Mouse (Mus musculus): Measurements from ENCODE around the gene Prr5.

Gene Prr5

DNA sequence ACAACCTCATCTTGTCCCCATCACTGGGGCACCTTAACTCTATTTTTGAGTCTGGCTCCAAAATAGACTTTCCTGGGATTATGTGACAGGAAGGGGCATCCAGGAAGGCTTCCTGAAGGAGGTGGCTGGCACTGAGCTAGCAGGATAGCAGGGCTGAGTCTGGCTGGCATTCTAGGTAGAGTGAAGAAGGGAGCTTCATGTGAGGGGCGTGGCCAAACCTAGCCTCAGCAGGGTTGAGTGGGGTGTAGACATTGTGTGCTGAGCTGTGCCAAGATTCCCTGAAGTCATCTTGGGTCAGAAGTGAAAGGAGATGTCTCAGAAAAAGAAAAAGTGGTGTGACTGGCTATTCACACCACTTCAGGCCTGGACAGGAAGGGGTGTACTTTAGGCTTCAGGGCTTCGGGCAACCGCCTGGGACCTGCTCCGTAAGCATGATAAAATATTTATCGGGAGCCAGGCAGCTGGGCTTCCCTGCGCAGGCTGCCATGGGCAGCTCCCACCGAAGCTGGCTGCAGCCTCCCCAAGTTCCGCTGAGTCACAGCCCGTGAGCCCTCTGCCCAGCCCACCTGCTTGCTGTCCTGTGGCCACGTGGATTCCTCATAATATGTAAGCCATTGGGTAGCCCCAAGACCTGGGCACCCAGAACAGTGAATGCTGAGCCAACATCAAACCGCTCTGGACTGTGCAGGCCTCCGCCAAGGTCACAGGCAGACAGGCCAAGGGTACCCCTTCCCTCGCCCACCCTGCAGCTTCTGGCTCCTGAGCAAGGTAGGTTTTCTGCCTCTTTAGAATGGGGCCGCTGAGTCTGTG is at the start of gene Prr5:
Prr5 (plus strand) TSS at position 683 of the 810 bp plus-strand sequence.
- DNase-seq (ENCODE audit: low spot score in 2 of 2), result no peak

GRCm38 (mm10) chr15:84620028-84620427 is 49.4 kb upstream of the Prr5 start:
- DNase-seq (ENCODE audit: low spot score in 2 of 2), result no peak

DNA sequence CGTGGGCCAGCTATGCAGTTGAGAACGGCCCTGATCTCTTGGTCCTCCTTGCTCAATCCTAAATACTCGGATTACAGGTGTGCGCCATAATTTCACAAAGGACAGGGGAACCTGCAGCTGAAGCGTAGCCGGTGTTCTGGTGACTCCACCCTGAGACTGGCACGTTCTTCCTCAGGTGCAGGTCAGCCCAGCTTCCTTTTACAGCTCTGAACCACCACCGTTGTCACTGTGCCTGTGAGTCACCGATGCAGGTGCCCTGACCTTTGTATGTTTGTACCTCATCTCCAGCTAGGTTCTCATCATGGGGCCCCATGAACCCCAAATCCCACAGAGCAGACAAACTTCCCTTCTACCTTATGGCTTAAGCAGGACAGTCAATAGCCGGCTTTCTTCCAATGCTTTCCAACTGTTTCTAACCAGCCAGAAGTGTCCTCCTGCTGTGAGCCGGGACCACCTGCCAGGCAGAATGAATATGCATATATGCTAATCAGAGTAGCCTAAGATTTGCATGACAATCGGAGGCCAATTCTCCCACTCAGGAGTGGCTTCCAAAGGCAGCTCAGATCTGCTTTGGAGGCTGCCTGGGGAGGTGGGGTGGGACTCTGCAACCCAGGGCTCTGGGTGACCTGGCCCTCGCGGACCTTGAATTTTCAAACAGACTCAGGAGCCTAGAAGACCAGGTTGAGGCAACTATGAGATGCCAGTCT is 47.5 kb upstream of the Prr5 start:
- peak; percentile 27 to 34 for DNase-seq (ENCODE audit: low spot score in 2 of 2)

GRCm38 (mm10) chr15:84624870-84625269 is 44.5 kb upstream of the Prr5 start:
- no peak for DNase-seq (ENCODE audit: low spot score in 2 of 2)

DNA sequence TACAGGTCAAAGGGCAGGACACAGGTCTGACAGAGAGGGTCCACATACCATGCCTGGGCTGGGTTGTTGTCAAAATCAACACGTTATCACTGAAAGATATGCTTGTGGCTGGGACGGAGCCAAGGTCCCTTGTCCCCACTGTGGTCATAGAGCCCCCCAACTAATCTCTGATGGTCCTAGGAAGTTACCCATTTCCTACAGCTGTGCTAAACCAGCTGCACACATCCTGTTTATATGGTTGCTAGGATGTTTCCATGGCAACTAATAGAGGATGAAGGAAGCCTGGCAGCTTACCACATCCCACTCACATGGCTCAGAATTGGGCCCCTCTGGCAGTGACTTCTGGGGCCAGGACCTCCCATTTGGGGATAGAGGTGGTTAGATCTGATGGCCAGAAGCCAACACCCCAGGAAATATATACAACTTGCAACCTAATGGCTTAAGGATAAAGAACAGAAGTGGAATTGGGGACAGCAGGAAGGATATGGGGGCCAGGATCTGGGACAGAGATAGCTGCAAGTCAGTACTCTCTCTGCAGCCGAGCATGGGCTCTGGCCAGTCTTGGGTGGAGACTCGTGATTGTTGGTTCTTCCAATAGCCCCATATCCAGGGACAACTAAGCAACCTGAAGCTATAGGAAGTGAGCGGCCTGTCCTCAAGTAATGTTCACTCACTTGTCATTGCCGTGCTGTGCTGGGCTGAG is 43.6 kb upstream of the Prr5 start:
- no peak for DNase-seq (ENCODE audit: low spot score in 2 of 2)

- peak; percentile 72 to 79 for DNase-seq (ENCODE audit: low spot score in 2 of 2)
These were observed 42.1 kb upstream of the Prr5 start for GRCm38 (mm10) chr15:84627308-84627707.

DNA sequence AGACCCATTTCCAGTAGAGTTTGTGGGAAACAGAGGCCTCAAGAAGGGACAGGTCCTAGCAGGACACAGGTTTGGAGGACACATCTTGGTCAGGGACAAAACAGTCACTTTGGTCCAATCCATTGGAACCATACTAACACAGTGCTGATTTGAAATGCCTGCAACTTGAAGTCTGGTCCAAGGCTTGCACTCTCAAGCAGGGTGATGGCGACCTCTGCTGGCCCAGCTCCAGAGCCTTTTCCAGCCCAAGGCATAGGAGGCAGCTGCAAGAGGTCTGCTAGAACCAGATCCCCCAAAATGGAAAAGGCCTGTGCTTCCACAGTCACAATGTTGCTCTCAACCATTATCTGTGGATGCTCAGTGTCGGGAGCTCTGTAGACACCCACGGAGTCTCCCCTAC is 39.7 kb upstream of the Prr5 start:
- peak; percentile 47 to 68 for DNase-seq (ENCODE audit: low spot score in 2 of 2)

GRCm38 (mm10) chr15:84631560-84631959 is 37.9 kb upstream of the Prr5 start:
- peak; percentile 83 to 87 for DNase-seq (ENCODE audit: low spot score in 2 of 2)

- DNase-seq (ENCODE audit: low spot score in 2 of 2), result no peak
These were observed 35.1 kb upstream of the Prr5 start for GRCm38 (mm10) chr15:84634361-84634760.

GRCm38 (mm10) chr15:84638405-84638804 is 31.0 kb upstream of the Prr5 start:
- no peak for DNase-seq (ENCODE audit: low spot score in 2 of 2)

GRCm38 (mm10) chr15:84639072-84639450 is 30.4 kb upstream of the Prr5 start:
- DNase-seq (ENCODE audit: low spot score in 2 of 2), result no peak

DNA sequence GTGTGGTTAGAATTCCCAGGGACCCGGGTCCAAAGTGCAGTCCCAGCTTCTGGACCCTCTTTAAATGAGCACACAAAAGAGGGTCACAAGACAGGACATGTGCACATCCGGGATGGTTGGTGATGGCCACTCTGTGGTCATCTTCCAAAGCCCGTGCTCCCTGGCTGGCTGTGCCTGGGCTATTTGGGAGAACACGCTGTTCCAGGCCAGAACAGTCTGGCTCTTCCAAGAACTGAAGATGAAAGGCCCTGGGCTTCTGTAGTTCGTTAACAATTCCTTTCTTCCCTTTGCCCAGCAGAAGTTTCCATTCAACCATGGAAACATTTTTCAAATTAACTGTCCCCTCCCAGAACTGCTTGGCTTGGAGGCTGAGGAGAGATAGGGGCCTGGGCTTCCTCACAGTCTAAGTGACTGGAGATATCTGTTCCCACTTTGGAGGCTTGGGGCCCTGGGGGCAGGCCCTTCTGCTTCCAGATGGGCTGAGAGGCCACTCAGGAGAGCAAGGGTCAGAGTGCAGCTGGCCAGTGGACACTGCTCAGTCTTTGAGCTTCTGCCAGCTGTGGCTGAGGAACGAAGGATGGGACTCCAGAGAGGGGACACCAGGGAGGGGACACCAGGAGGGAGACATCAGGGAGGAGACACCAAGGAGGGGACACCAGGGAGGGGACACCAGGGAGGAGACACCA is 29.8 kb upstream of the Prr5 start:
- DNase-seq (ENCODE audit: low spot score in 2 of 2), result no peak

- no peak for DNase-seq (ENCODE audit: low spot score in 2 of 2)
These were observed 28.7 kb upstream of the Prr5 start for GRCm38 (mm10) chr15:84640722-84641121.

- no peak for DNase-seq (ENCODE audit: low spot score in 2 of 2)
These were observed 28.3 kb upstream of the Prr5 start for GRCm38 (mm10) chr15:84641127-84641526.

DNA sequence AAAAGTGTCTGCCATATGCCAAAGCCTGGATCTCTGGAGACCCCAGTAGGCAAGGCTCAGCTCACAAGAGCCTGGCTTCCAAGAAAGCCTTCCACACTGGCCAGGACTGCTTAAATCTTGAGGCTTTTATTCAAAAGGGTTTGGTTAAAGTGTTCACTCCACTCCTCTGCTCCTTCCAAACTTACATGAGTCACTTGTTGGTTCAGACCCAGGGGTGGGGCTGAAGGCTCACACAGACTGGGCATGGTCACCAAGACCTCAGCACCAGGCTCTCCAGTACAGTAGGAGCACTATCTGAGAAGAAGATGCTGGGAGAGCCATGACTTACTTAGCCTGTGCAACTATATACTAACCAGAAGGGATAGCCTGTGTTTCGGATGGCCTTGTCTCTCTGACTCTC is 27.5 kb upstream of the Prr5 start:
- DNase-seq (ENCODE audit: low spot score in 2 of 2), result no peak

- DNase-seq (ENCODE audit: low spot score in 2 of 2), result no peak
These were observed 26.2 kb upstream of the Prr5 start for GRCm38 (mm10) chr15:84643178-84643577.

GRCm38 (mm10) chr15:84651481-84651880 is 17.9 kb upstream of the Prr5 start:
- DNase-seq (ENCODE audit: low spot score in 2 of 2), result no peak

DNA sequence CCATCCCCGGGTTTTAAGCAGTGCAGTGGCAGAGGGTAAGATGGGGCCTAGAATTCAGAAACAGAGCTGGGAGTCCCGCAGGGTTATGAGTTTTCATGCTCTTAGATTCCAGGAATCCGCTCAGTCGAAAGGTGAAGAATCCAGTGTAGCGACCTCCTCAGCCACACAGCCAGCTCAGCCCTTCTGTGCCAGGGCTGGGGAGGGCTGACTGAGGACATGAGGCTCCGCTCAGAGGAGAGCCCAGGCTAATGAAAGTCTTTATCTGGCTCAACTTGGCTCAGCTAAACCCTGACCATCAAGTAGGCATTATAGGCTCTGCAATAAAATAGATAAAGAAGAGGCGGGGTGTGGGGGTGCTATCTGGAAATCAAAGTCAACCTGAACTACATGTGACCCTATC is 16.3 kb upstream of the Prr5 start:
- no peak for DNase-seq (ENCODE audit: low spot score in 2 of 2)

DNA sequence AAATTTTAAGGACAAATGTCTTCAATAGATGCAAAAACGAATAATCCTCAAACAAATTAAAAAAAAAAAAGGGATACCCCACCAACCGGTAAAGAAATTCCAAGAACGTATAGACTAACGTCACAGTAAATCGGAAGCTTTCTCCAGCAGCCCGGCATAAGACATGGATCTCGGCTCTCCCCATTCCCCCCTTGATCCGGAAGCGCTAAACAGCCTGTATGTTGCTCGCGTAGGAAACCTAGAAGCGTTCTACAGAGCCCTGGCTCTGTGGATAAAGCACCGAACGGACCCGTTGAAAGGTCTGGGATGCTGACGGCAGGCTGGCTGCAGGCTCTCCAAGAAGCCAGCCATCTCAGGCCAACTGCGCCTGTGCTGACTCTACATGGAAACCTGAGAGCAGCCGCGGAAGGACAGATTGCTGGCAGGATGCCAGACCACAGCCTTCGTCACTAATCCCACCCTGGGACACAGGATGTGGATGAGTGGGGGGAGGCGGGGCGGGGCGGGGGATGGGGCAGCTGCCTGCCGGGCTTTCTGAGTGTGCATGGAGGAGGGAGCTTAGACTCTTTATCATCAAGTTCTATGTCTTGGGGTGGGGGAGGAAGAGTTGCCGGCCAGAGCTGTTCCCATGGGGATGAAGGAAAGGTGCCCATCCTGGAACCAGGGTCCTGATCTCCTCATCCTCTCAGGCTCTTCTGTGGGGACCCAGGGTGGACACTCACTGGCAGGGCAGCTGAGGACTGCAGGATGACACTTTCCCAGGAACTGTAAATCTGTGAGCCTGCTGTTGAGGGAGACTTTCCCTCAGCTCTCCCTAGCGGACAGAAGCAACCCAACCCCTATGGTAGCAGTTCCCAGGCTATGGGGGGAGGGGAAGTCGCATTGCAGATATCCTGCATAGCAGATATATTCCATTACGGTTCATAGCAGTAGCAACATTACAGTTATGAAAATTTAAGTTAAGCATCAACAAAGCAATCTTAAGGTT is 15.1 kb upstream of the Prr5 start:
- peak; percentile 60 for DNase-seq (ENCODE audit: low spot score in 2 of 2)

- no peak for DNase-seq (ENCODE audit: low spot score in 2 of 2)
These were observed 14.4 kb upstream of the Prr5 start for GRCm38 (mm10) chr15:84654975-84655374.

DNA sequence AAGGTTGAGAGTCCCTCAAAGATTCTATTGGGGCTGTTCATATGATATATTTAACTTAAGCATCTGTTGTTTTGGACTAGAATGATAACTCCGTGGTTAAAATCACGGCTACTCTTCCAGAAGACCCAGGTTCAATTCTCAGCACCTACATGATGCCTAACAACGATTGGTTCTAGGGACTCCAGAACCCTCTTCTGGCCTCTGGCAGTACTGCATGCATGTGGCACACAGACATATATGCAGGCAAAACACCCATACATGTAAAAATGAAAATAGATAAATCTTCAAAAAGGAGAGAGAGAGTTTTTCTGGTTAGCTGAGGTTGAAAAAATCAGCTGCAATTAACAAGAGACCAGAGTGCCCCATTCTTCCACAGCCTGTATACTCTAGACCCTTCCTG is 12.7 kb upstream of the Prr5 start:
- no peak for DNase-seq (ENCODE audit: low spot score in 2 of 2)
